Mouse (Mus musculus): ENCODE data around the gene Olfr651.
"Not testable (repeated sequence)": the region's sequence is repeated elsewhere in the genome, so short reads cannot be mapped to it uniquely, and the experiment has no call there.

Olfr651 gene

GRCm38 (mm10) chr7:104549833-104550232 is at the start of gene Olfr651:
Gene Olfr651, plus strand, starts transcription at chr7:104550133.
- no peak for DNase-seq (ENCODE audit: low spot score)

GRCm38 (mm10) chr7:104501186-104501585 is 48.7 kb upstream of the Olfr651 start:
- DNase-seq (ENCODE audit: low spot score) = not testable (repeated sequence)

- DNase-seq (ENCODE audit: low spot score) = peak; percentile 26
Observed at GRCm38 (mm10) chr7:104501589-104502371, 48.2 kb upstream of the Olfr651 start.

DNA sequence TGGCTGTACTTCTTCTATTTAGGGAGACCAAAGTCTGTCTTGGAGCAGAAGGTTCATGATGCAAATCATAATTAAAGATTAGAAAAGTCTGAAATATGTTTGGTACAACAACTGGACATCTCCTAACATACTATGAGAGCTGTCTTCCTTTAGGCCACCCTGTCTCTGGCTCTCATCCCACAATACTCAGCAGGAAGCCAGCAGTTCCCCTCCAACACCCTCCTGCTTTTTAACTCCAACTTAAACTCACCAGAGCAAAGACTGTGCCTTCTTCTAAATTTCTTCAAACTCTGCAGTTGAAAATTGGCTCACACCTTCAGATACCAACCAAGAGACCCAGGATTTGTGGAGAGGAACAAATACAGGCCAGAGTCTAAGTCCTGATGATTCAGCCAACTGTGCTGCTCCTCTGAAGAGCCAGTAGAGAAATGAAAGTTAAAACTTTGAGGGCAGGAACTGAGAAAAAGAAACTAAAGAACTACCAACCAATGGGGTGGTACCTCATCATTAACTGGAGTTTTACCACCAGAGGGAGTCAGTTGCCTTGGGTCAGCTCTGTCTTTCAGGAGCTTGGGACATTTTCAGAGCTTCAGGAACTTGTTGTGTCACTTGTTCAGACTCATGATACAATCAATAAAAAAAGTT is 42.4 kb upstream of the Olfr651 start, which contains the start of gene Trim30d:
TSS of gene Trim30d (minus strand) at position 429 of the 645 bp plus-strand sequence.
- DNase-seq (ENCODE audit: low spot score) = not testable (repeated sequence)

DNA sequence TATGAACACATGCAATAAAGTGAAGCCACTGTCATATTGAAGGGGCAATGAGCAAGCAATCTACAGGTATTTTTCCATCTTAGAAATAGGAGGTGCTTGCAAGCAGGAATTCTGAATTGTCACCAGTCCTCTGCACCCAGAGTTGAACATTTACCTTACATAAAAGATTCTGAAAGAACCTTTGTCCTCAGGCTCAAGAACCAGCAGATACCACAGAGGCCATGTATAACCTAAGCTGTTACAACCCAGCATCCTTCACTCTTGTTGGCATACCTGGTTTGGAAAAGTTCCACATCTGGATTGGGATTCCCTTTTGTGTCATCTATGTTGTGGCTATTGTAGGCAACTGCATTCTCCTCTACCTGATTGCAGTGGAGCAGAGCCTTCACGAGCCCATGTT is 2.8 kb downstream of the Olfr651 start:
- no peak for DNase-seq (ENCODE audit: low spot score)

DNA sequence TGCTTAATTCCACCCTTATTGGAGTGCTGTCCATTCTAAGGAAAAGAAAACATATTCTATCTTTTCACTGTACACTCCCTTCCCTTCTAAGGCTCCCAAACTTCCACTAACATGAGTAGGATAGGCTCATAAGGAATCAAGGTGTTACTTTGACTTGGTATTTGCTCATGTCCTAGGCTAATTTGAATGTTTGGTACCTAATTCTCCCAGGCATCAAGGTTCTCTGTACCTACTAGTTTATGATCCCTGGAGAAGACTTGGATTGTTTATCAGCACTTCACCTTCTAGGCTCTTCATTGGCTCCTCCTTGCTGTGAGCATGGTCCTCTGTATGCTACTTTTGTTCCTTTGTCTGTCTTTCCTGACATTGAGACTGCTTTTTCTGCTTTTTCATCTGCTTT is 10.7 kb downstream of the Olfr651 start, which contains the start of gene Olfr652:
TSS of gene Olfr652 (plus strand) at position 301 of the 400 bp plus-strand sequence.
- no peak for DNase-seq (ENCODE audit: low spot score)

DNA sequence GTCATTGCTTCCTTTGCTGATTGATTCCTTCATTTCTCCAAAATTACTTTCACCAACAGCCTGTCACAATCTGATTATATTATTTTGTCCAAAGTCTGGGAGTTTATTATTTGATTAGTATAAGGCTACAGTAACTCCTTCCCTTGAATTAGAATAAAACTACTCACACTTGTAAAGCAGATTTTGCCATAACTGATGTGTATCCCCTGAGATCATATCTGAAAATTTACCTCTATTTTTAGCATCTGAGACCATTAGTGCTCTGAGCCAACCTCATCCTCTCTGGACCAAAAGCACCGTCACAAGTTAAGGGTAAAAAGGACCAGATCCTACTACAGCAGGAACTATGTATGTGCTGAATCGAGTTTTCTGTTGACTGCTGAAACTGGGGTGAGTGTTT is 27.1 kb downstream of the Olfr651 start, which contains the start of gene Olfr653:
TSS of gene Olfr653 (plus strand) at position 301 of the 400 bp plus-strand sequence.
- DNase-seq (ENCODE audit: low spot score) = no peak

GRCm38 (mm10) chr7:104580846-104581245 is 30.9 kb downstream of the Olfr651 start:
- no peak for DNase-seq (ENCODE audit: low spot score)

GRCm38 (mm10) chr7:104581429-104581828 is 31.5 kb downstream of the Olfr651 start:
- DNase-seq (ENCODE audit: low spot score) = no peak

DNA sequence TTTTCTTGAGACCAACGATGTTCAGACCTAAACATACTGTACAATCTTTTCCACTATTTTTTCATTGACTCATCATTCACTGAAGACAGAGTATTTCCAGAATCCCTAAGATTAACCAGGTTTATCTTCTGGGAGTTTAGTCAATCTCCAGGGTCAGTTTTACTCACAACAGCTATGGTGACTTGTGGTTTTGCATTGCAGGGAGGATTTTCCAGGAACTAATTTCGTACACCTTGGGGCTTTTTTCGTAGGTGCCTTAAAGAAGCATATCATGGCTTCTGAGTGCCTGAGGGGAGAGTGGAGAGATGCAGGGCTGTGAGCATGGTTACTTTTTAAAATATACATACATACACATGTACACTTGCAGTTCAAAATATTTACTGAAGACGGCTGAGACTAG is 36.8 kb downstream of the Olfr651 start, which contains the start of gene Olfr654:
TSS of gene Olfr654 (plus strand) at position 301 of the 400 bp plus-strand sequence.
- no peak for DNase-seq (ENCODE audit: low spot score)

DNA sequence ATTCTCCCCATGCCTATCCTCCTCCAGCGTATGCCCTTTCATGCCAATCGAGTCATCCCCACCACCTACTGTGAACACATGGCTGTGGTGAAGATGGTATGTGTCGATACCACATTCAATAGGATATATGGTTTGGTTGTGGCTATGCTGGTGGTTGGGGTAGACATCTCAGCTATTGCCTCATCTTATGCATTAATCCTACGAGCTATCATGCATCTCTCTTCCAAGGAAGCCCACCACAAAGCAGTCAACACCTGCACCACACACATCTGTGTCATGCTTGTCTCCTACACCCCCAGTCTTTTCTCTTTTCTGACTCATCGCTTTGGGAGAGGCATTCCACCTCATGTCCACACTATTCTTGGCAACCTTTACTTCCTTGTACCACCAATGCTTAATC is 38.3 kb downstream of the Olfr651 start:
- DNase-seq (ENCODE audit: low spot score) = no peak

- DNase-seq (ENCODE audit: low spot score) = no peak
Observed at GRCm38 (mm10) chr7:104601679-104602078, 51.7 kb downstream of the Olfr651 start, which contains the start of gene Olfr655. Gene Olfr655, minus strand, starts transcription at chr7:104601779.

GRCm38 (mm10) chr7:104603173-104603572 is 53.2 kb downstream of the Olfr651 start:
- DNase-seq (ENCODE audit: low spot score) = peak; percentile 6
